In genomic region chr9:7014733-7015132, GRCm38 (mm10) we compare ENCODE assay signal across 25 mouse cellular contexts.
DNase-seq lines count a peak whose midpoint lies in the region; ATAC-seq and TF ChIP-seq lines count a peak whose summit lies in the region.
"Had no signal": no experiment of that assay in that cellular context is flagged by ENCODE, and none has a peak within 500 bp of the region (broad histone marks: within the 10 kb centered on the region; RNA-seq: fewer than 3 reads in every experiment).

No protein-coding gene starts in this region.

- H3K9me3 ChIP-seq in liver, embryonic 11.5 days (ENCODE audit: control insufficient read depth, low read length) = no peaks in the 10 kb centered on the region
- H3K9me3 ChIP-seq in lung, postnatal 0 days (ENCODE audit: low read length) = no peaks in the 10 kb centered on the region
- H3K9me3 ChIP-seq: embryonic facial prominence, embryonic 13.5 days; embryonic facial prominence, embryonic 15.5 days; forebrain, embryonic 10.5 days; forebrain, embryonic 13.5 days; forebrain, embryonic 15.5 days had no signal

- TF ChIP-seq CTCF in kidney, adult 2 months (conservative IDR thresholded peaks at IDR 0.05; ENCODE audit: insufficient read depth, insufficient read length, low read depth, low read length) = no peak
- TF ChIP-seq CTCF in liver, adult 2 months (IDR thresholded peaks at IDR 0.05; ENCODE audit: low read depth, low read length) = no peak
- TF ChIP-seq CTCF in lung, postnatal 0 days (IDR thresholded peaks at IDR 0.05) = no peak

- no peaks in the 10 kb centered on the region for H3K79me2 ChIP-seq in liver, adult 2 months (ENCODE audit: control insufficient read depth, insufficient read depth, low read length)

- DNase-seq in kidney, adult 2 months = peak; percentile 17
- DNase-seq in kidney, postnatal 25 days = no peak
- DNase-seq in liver, adult 2 months (ENCODE audit: extremely low read depth, low read depth, low spot score) = peak; percentile 72
- no peak for DNase-seq in liver, embryonic 11.5 days (ENCODE audit: low spot score)
- peak; percentile 8 for DNase-seq in lung, postnatal 0 days (ENCODE audit: low spot score)
- no peak for DNase-seq in lung, postnatal 25 days (ENCODE audit: low spot score)
- peak; percentile 21 for DNase-seq in large intestine, adult 2 months (ENCODE audit: low read depth, low spot score)
- DNase-seq in cerebellum, postnatal 10 days = no peak
- DNase-seq: adrenal gland, adult 8-10 months; adrenal gland, postnatal 14 days; adrenal gland, postnatal 36 days; cerebellum, adult 11-12 months; cerebellum, adult 2 months; cerebellum, adult 9-10 months; cerebellum, postnatal 14 days; cerebellum, postnatal 36 days; embryo, embryonic 11 days; forebrain, postnatal 0 days had no signal

- H3K27ac ChIP-seq in kidney, adult 2 months (ENCODE audit: insufficient read depth, low read depth, low read length) = no peak overlapping the region
- no peak overlapping the region for H3K27ac ChIP-seq in liver, adult 2 months (replicated peaks; ENCODE audit: insufficient read depth, low read depth, low read length)
- H3K27ac ChIP-seq in liver, embryonic 11.5 days (ENCODE audit: low read depth, low read length) = no peak overlapping the region
- no peak overlapping the region for H3K27ac ChIP-seq in lung, postnatal 0 days (ENCODE audit: low read length)
- H3K27ac ChIP-seq: embryonic facial prominence, embryonic 13.5 days; embryonic facial prominence, embryonic 15.5 days; forebrain, embryonic 10.5 days; forebrain, embryonic 13.5 days; forebrain, embryonic 15.5 days had no signal

- no peak overlapping the region for H3K4me3 ChIP-seq in kidney, adult 2 months (ENCODE audit: insufficient read depth, low read depth, low read length)
- no peak overlapping the region for H3K4me3 ChIP-seq in liver, adult 2 months (ENCODE audit: insufficient read depth, low read depth, low read length)
- H3K4me3 ChIP-seq in liver, embryonic 11.5 days (ENCODE audit: low read depth, low read length) = no peak overlapping the region
- no peak overlapping the region for H3K4me3 ChIP-seq in lung, postnatal 0 days (ENCODE audit: low read depth, low read length)
- H3K4me3 ChIP-seq: embryonic facial prominence, embryonic 13.5 days; embryonic facial prominence, embryonic 15.5 days; erythroblast, embryonic 14.5 days; forebrain, embryonic 10.5 days; forebrain, embryonic 13.5 days; forebrain, embryonic 15.5 days had no signal

- no peak for TF ChIP-seq POLR2A in kidney, adult 2 months (IDR thresholded peaks at IDR 0.05; ENCODE audit: low read depth, low read length)
- no peak for TF ChIP-seq POLR2A in liver, adult 2 months (IDR thresholded peaks at IDR 0.05; ENCODE audit: extremely low read depth, insufficient read depth, low read length)

- no peaks in the 10 kb centered on the region; the same call in 1 of the 2 replicates for H3K36me3 ChIP-seq in kidney, adult 2 months (ENCODE audit: control insufficient read depth, insufficient read depth, low read length)
- no peaks in the 10 kb centered on the region for H3K36me3 ChIP-seq in liver, adult 2 months (ENCODE audit: control insufficient read depth, insufficient read depth, low read length)
- no peaks in the 10 kb centered on the region for H3K36me3 ChIP-seq in liver, embryonic 11.5 days (ENCODE audit: control insufficient read depth, insufficient read depth, low read length)
- H3K36me3 ChIP-seq in lung, postnatal 0 days (ENCODE audit: insufficient read depth, low read length) = no peaks in the 10 kb centered on the region
- H3K36me3 ChIP-seq: embryonic facial prominence, embryonic 15.5 days had no signal

- H3K9ac ChIP-seq in liver, adult 2 months (ENCODE audit: low read depth, low read length) = no peak overlapping the region
- no peak overlapping the region for H3K9ac ChIP-seq in liver, embryonic 11.5 days (ENCODE audit: low read depth, low read length)
- H3K9ac ChIP-seq in lung, postnatal 0 days (replicated peaks; ENCODE audit: low read depth) = no peak overlapping the region
- H3K9ac ChIP-seq: embryonic facial prominence, embryonic 13.5 days; embryonic facial prominence, embryonic 15.5 days; forebrain, embryonic 13.5 days; forebrain, embryonic 15.5 days; forebrain, postnatal 0 days had no signal

- H3K4me1 ChIP-seq in kidney, adult 2 months (ENCODE audit: control insufficient read depth, insufficient read depth, low read length) = no peaks in the 10 kb centered on the region
- H3K4me1 ChIP-seq in liver, adult 2 months (ENCODE audit: control insufficient read depth, insufficient read depth, low read length) = peaks cover 7% of the 10 kb centered on the region
- no peaks in the 10 kb centered on the region for H3K4me1 ChIP-seq in liver, embryonic 11.5 days (replicated peaks; ENCODE audit: control insufficient read depth, insufficient read depth, low read length)
- H3K4me1 ChIP-seq in lung, postnatal 0 days (ENCODE audit: insufficient read depth, low read depth, low read length) = no peaks in the 10 kb centered on the region
- H3K4me1 ChIP-seq: embryonic facial prominence, embryonic 13.5 days; embryonic facial prominence, embryonic 15.5 days; forebrain, embryonic 10.5 days; forebrain, embryonic 13.5 days; forebrain, embryonic 15.5 days had no signal

- TF ChIP-seq EP300 in lung, postnatal 0 days (IDR thresholded peaks at IDR 0.05) = no peak

- no peak for ATAC-seq in liver, embryonic 11.5 days (replicated peaks; ENCODE audit: low FRiP score)
- no peak for ATAC-seq in lung, postnatal 0 days
- ATAC-seq: activated CD4-positive, CD25-positive, alpha-beta regulatory T cell, adult 4 months; forebrain, embryonic 13.5 days; forebrain, embryonic 15.5 days; forebrain, postnatal 0 days had no signal

- H3K27me3 ChIP-seq in kidney, adult 2 months (replicated peaks; ENCODE audit: control insufficient read depth, insufficient read depth, low read length) = no peaks in the 10 kb centered on the region
- no peaks in the 10 kb centered on the region for H3K27me3 ChIP-seq in liver, adult 2 months (ENCODE audit: control insufficient read depth, insufficient read depth, low read length)
- no peaks in the 10 kb centered on the region for H3K27me3 ChIP-seq in liver, embryonic 11.5 days (replicated peaks; ENCODE audit: control insufficient read depth, insufficient read depth, low read length)
- H3K27me3 ChIP-seq in lung, postnatal 0 days (replicated peaks; ENCODE audit: insufficient read depth, low read length) = no peaks in the 10 kb centered on the region
- H3K27me3 ChIP-seq: embryonic facial prominence, embryonic 13.5 days; embryonic facial prominence, embryonic 15.5 days; forebrain, embryonic 13.5 days; forebrain, embryonic 15.5 days had no signal

- 78% methylated on average over 1 of the region's 1 CpGs for WGBS in kidney, adult 2 months
- WGBS in liver, adult 2 months = 83% methylated on average over 1 of the region's 1 CpGs
- 86% methylated on average over 1 of the region's 1 CpGs for WGBS in liver, embryonic 11.5 days
- WGBS in lung, postnatal 0 days = 81% methylated on average over 1 of the region's 1 CpGs
- WGBS in large intestine, adult 2 months = 86% methylated on average over 1 of the region's 1 CpGs

- no peak overlapping the region for H3K4me2 ChIP-seq in liver, embryonic 11.5 days
- H3K4me2 ChIP-seq in lung, postnatal 0 days (replicated peaks; ENCODE audit: low read depth, low read length) = no peak overlapping the region
- H3K4me2 ChIP-seq: embryonic facial prominence, embryonic 13.5 days; embryonic facial prominence, embryonic 15.5 days; forebrain, embryonic 13.5 days; forebrain, embryonic 15.5 days had no signal

Comparison
In these comparisons a context has a peak if more than half of its experiments do, and no peak if none do; other contexts are left out.
1. DNase-seq: peak in kidney, adult 2 months (single experiment), liver, adult 2 months (single experiment), lung, postnatal 0 days (single experiment) and large intestine, adult 2 months (single experiment); none in kidney, postnatal 25 days (0 of 2), liver, embryonic 11.5 days (single experiment), lung, postnatal 25 days (single experiment) and cerebellum, postnatal 10 days (0 of 2).